Mouse (Mus musculus): ENCODE results near the gene Prkacb.

DNA sequence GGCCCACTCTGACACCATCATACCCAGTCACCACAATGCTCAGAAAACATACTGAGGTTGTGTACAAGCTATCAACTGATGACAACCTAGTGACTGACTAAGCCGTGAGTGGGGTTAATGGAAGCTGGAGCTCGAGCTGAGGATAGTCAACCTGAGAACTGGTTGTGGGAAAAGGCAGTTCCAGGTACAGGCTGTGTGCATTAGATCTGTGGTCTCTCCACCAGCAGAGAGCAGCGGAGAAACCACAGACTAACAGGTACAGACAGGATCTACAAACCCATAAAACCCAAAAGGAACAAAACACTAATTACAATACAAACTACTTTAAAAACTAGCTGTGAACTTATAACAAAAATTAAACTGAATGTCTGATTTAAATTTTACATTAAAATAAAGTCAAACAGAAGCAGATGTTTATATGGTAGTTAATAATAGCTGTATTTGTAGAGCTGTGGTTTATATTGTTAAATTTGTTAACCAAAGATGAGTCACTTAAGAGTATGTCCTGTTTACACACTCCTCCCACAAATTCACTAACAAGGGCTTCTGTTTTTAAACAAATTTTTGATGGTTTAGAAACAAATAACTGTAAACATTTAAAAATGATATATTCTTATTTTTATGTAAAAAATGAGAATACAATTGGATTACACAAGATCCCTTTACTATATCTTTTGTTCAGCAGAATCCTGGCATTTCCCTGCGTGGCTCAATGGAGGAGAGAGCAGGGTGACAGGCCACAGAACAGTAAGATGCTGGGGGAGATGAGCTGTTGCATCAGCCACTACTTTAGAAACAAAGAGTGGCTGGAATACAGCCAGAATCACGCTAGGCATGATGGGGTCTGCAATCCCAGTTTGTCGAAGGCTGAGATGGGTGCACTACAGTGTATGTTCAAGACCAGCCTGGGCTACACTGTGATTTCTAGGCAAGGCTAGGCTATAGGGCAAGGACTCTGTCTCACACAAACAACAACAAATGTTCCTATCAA, 54.5 kb downstream of the Prkacb start:
- TF ChIP-seq MYOD1 (IDR thresholded peaks at IDR 0.05; ENCODE audit: control insufficient read depth, insufficient read length, low read depth): no peak
- no peak for TF ChIP-seq CTCF (IDR thresholded peaks at IDR 0.05; ENCODE audit: control insufficient read depth, insufficient read depth, insufficient read length)

All from C2C12 (cell line).